Mouse (Mus musculus) heart, embryonic 11.5 days (tissue): ENCODE measurements at regions not wholly inside any gene's neighbourhood (a gene's known extent, or its start where the extent isn't known, plus 50 kb on each side); places are given as distances from the start of the nearest gene placed in this dataset.
A peak's percentile ranks its signal among the peaks of the same experiment; 100 is the strongest.
"Not testable (repeated sequence)": the region's sequence is repeated elsewhere in the genome, so short reads cannot be mapped to it uniquely, and the experiment has no call there.

ENCODE experiments used
- ATAC-seq: fragments of 200-750 bp; cut with Nextera tagmentation; replicated peaks from 2 replicates; pipeline ENCODE4 v1.8.0; 2017; ENCODE audit warnings: moderate library complexity; ENCODE audit not compliant: insufficient number of reproducible peaks, low FRiP score, low TSS enrichment
- H3K27ac ChIP-seq: fragments of 300-500 bp; sonication (generic); 2 replicates; pipeline ENCODE4 v1.5.1; 2014; ENCODE audit warnings: mild to moderate bottlenecking, low read depth, low read length
- H3K27me3 ChIP-seq: fragments of 300-500 bp; sonication (generic); 2 replicates; pipeline ENCODE4 v1.6.1; 2014; ENCODE audit warnings: mild to moderate bottlenecking, low read length, mixed read lengths; ENCODE audit not compliant: control insufficient read depth, insufficient read depth
- H3K36me3 ChIP-seq: fragments of 300-500 bp; sonication (generic); 2 replicates; pipeline ENCODE4 v1.6.1; 2014; ENCODE audit warnings: mild to moderate bottlenecking, low read length, moderate library complexity, mixed read lengths; ENCODE audit not compliant: control insufficient read depth, insufficient read depth
- H3K4me1 ChIP-seq: fragments of 300-500 bp; sonication (generic); 2 replicates; pipeline ENCODE4 v1.6.1; 2014; ENCODE audit warnings: low read length; ENCODE audit not compliant: control insufficient read depth, insufficient read depth
- H3K4me2 ChIP-seq: fragments of 300-500 bp; sonication (generic); 2 replicates; pipeline ENCODE4 v1.6.1; 2014; ENCODE audit warnings: mild to moderate bottlenecking, moderate library complexity
- H3K4me3 ChIP-seq: fragments of 300-500 bp; sonication (generic); 2 replicates; pipeline ENCODE4 v1.5.1; 2014; ENCODE audit warnings: low read depth, low read length
- H3K9ac ChIP-seq: fragments of 300-500 bp; sonication (generic); 2 replicates; pipeline ENCODE4 v1.6.1; 2014; ENCODE audit warnings: mild to moderate bottlenecking, low read depth, low read length, moderate library complexity
- H3K9me3 ChIP-seq: fragments of 300-500 bp; sonication (generic); replicated peaks from 2 replicates; pipeline ENCODE4 v1.6.1; 2016; ENCODE audit warnings: low read length; ENCODE audit not compliant: control insufficient read depth
- WGBS: fragments of 180-500 bp; shearing (Covaris S2); extraction: QIAGEN DNeasy Blood & Tissue Kit; methylation state at CpG from one replicate; pipeline ENCODE4 v1.1.7; 2014; ENCODE audit not compliant: insufficient replicate concordance; 5-methylcytosine and 5-hydroxymethylcytosine counted together

- H3K4me1 ChIP-seq, ATAC-seq, H3K27me3 ChIP-seq, H3K4me2 ChIP-seq, H3K4me3 ChIP-seq, H3K27ac ChIP-seq, H3K9ac ChIP-seq, H3K36me3 ChIP-seq, H3K9me3 ChIP-seq: not testable (repeated sequence)
- 33% methylated on average over 2 of the region's 2 CpGs for WGBS
Observed at GRCm38 (mm10) chr3:110880472-110880871, 629.7 kb upstream of the Prmt6 start.

GRCm38 (mm10) chr3:110865989-110866388 lies 615.2 kb upstream of the Prmt6 start:
- H3K27ac ChIP-seq, result no peak overlapping the region
- H3K4me2 ChIP-seq, result no peak overlapping the region
- ATAC-seq, result no peak
- H3K4me1 ChIP-seq, result no peaks in the 10 kb centered on the region
- 69% methylated on average over 1 of the region's 1 CpGs for WGBS
- H3K36me3 ChIP-seq, result no peaks in the 10 kb centered on the region
- H3K4me3 ChIP-seq, result no peak overlapping the region
- no peaks in the 10 kb centered on the region for H3K27me3 ChIP-seq
- no peak overlapping the region for H3K9ac ChIP-seq
- H3K9me3 ChIP-seq, result no peaks in the 10 kb centered on the region

DNA sequence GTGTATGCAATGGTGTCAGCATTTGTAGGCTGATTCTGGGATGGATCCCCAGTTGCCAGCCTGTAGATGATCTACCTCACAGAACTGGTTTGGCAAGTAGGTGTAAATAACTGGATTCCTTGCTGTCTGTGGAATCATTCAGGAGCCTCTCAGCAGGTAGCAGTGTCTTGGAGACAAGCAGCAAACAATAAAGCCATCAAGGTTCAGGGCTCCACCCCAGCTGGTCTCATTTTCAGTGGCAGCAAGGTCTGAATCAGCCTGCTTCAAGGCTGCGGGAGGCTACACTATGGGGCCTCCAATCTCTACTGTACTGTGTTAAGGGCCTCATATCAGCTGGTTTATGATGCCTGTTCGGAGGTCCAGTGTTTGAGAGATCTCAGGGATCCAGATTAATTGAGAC lies 596.4 kb upstream of the Prmt6 start:
- no peak for ATAC-seq
- H3K4me3 ChIP-seq, result no peak overlapping the region
- no peaks in the 10 kb centered on the region for H3K27me3 ChIP-seq
- 71% methylated on average over 2 of the region's 2 CpGs for WGBS
- H3K9ac ChIP-seq, result no peak overlapping the region
- H3K4me1 ChIP-seq, result no peaks in the 10 kb centered on the region
- no peak overlapping the region for H3K27ac ChIP-seq
- no peaks in the 10 kb centered on the region for H3K9me3 ChIP-seq
- H3K4me2 ChIP-seq, result no peak overlapping the region
- no peaks in the 10 kb centered on the region for H3K36me3 ChIP-seq

DNA sequence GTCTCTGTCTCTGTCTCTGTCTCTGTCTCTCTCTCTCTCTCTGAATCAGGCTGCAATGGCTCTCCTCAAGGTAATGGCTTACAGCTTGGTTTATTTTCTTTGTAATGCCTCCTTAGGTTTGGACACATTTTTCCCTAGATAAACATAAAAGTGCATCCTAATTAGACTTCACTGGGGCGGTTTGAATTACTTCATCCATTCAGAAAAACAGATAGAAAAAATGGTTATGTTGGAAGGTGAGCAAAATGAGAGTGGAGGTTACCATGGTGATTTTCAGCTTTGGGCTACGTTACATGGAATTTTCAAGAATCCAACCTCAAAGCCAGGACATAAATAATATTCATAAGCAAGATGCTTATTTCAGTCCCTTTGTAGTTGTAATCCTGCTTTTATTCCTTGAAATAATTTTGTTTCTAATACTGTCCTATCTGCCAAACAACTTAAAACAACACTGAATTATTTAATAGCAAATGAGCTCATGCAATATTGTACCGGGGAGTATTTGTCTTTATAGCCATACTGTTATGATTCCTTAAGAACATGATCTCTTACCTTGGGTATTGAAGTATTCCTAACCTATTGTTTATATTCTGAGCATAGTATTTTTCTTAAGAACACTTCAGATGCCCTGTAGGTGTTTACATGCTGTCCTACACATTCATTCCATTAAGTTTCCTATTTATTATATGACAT lies 570.1 kb upstream of the Prmt6 start:
- no peak overlapping the region for H3K4me2 ChIP-seq
- no peaks in the 10 kb centered on the region for H3K9me3 ChIP-seq
- H3K4me3 ChIP-seq, result no peak overlapping the region
- no peaks in the 10 kb centered on the region for H3K4me1 ChIP-seq
- no peak overlapping the region for H3K9ac ChIP-seq
- H3K36me3 ChIP-seq, result no peaks in the 10 kb centered on the region
- 69% methylated on average over 3 of the region's 3 CpGs for WGBS
- no peak overlapping the region for H3K27ac ChIP-seq
- ATAC-seq, result no peak
- no peaks in the 10 kb centered on the region for H3K27me3 ChIP-seq

- Histone ChIP-seq H3K27ac (peak overlapping the region; percentile 46; the same call in 1 of the 2 replicates), H3K4me2 (peak overlapping the region; percentile 27; the same call in 1 of the 2 replicates), H3K9me3 (no peaks in the 10 kb centered on the region), H3K4me3 (no peak overlapping the region), H3K36me3 (no peaks in the 10 kb centered on the region), H3K4me1 (no peaks in the 10 kb centered on the region), H3K27me3 (no peaks in the 10 kb centered on the region), H3K9ac (no peak overlapping the region)
- peak; percentile 57 for ATAC-seq
- 28% methylated on average over 4 of the region's 4 CpGs for WGBS
Observed at GRCm38 (mm10) chr3:110789009-110789586, 538.3 kb upstream of the Prmt6 start.

DNA sequence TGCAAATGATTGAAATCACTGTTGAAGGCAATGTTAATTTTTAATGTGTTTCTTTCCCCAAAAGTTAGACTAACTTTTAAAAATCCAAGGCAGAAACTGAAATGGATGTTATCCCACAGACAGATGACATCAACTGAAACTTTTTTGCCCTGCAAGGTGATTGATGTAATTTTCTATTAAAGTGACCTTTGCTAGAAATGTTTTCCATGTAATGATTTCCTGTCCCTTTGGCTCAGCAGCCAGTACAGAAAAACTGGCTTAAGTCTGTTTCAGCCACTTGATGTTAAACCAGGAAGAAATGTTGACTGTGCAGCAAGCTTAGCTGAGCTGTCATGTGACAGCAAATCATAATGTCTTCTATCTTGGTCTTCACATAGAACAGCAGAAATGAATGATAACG lies 504.5 kb upstream of the Prmt6 start:
- no peaks in the 10 kb centered on the region for H3K4me1 ChIP-seq
- no peak overlapping the region for H3K9ac ChIP-seq
- no peak for ATAC-seq
- no peak overlapping the region for H3K4me3 ChIP-seq
- no peaks in the 10 kb centered on the region for H3K27me3 ChIP-seq
- 93% methylated on average over 1 of the region's 1 CpGs for WGBS
- H3K36me3 ChIP-seq, result no peaks in the 10 kb centered on the region
- no peak overlapping the region for H3K27ac ChIP-seq
- no peak overlapping the region for H3K4me2 ChIP-seq
- H3K9me3 ChIP-seq, result no peaks in the 10 kb centered on the region

DNA sequence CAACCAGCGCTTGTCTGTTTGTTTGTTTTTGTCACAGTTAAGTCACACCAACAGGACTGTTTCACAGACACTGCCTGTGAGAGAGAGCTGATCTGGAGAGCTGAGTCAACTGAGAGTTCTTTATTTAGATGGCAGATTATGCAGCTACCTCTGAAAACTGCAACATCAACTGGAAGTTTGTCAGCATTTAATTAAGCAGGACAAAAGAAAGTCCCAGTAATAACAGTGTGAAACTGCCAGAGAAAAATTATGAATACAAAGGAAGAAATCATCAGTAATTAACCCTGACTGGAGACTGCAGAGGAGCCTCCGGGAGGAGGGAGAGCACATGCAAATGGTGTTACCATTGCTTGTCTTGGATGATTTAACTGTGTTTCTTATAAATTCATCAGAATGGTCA lies 495.5 kb upstream of the Prmt6 start:
- no peaks in the 10 kb centered on the region for H3K27me3 ChIP-seq
- no peak for ATAC-seq
- no peak overlapping the region for H3K27ac ChIP-seq
- no peaks in the 10 kb centered on the region for H3K9me3 ChIP-seq
- no peak overlapping the region for H3K9ac ChIP-seq
- H3K36me3 ChIP-seq, result no peaks in the 10 kb centered on the region
- WGBS, result 35% methylated on average over 2 of the region's 2 CpGs
- no peaks in the 10 kb centered on the region for H3K4me1 ChIP-seq
- no peak overlapping the region for H3K4me3 ChIP-seq
- H3K4me2 ChIP-seq, result no peak overlapping the region

GRCm38 (mm10) chr3:110700122-110700521 lies 449.3 kb upstream of the Prmt6 start:
- no peak overlapping the region for H3K4me3 ChIP-seq
- H3K36me3 ChIP-seq, result no peaks in the 10 kb centered on the region
- H3K9me3 ChIP-seq, result no peaks in the 10 kb centered on the region
- WGBS, result 52% methylated on average over 4 of the region's 4 CpGs
- no peak overlapping the region for H3K27ac ChIP-seq
- ATAC-seq, result no peak
- no peaks in the 10 kb centered on the region for H3K27me3 ChIP-seq
- H3K9ac ChIP-seq, result no peak overlapping the region
- no peaks in the 10 kb centered on the region for H3K4me1 ChIP-seq
- H3K4me2 ChIP-seq, result no peak overlapping the region

GRCm38 (mm10) chr3:110667525-110668005 lies 416.8 kb upstream of the Prmt6 start:
- no peak overlapping the region for H3K27ac ChIP-seq
- WGBS, result 34% methylated on average over 7 of the region's 7 CpGs
- ATAC-seq, result no peak
- H3K4me3 ChIP-seq, result no peak overlapping the region
- no peaks in the 10 kb centered on the region for H3K36me3 ChIP-seq
- H3K27me3 ChIP-seq, result no peaks in the 10 kb centered on the region
- no peaks in the 10 kb centered on the region for H3K9me3 ChIP-seq
- no peak overlapping the region for H3K9ac ChIP-seq
- H3K4me2 ChIP-seq, result no peak overlapping the region
- H3K4me1 ChIP-seq, result no peaks in the 10 kb centered on the region
